Mouse (Mus musculus): ENCODE data around the gene Myo1d. TPM values are rescaled to one million over a fixed set of nuclear protein-coding genes. Genes with fewer than 3 reads are reported as not detected.

The Myo1d gene
- polyA plus RNA-seq, 1 experiment from 2014 or later, result 9.3 TPM

DNA sequence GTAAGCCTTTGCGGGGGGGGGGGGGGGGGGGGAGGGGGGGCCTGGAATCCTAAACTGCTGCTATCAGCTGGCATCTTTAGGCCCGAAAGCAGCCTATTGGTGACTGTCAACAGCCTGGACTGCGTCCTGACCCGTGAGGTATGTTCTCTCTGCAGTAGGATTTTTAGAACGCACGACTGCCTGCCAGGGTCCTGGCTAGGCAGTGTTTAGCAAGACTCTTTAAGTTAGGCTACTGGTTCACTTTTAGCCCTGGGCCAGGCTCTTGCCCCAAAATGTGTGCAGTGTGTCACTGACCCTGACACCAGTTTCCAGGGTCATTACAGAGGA lies 29.8 kb upstream of the Myo1d start:
- no peak for ATAC-seq (replicated peaks; ENCODE audit: low FRiP score)
- Histone ChIP-seq H3K36me3 (ENCODE audit: control insufficient read depth, insufficient read depth, low read length) (no peaks in the 10 kb centered on the region), H3K9ac (ENCODE audit: low read depth, low read length) (peak overlapping the region; percentile 70), H3K4me1 (replicated peaks; ENCODE audit: control insufficient read depth, insufficient read depth, low read length) (peaks cover 11% of the 10 kb centered on the region), H3K27me3 (replicated peaks; ENCODE audit: control insufficient read depth, insufficient read depth, low read length) (peaks cover 37% of the 10 kb centered on the region), H3K4me3 (ENCODE audit: low read depth, low read length) (peak overlapping the region; percentile 61), H3K27ac (ENCODE audit: low read depth, low read length) (peak overlapping the region; percentile 65; the same call in 1 of the 2 replicates), H3K9me3 (ENCODE audit: control insufficient read depth, low read length) (no peaks in the 10 kb centered on the region), H3K4me2 (peak overlapping the region; percentile 72)
- 39% methylated on average over 6 of the region's 6 CpGs for WGBS
- no peak for DNase-seq (ENCODE audit: low spot score)

DNA sequence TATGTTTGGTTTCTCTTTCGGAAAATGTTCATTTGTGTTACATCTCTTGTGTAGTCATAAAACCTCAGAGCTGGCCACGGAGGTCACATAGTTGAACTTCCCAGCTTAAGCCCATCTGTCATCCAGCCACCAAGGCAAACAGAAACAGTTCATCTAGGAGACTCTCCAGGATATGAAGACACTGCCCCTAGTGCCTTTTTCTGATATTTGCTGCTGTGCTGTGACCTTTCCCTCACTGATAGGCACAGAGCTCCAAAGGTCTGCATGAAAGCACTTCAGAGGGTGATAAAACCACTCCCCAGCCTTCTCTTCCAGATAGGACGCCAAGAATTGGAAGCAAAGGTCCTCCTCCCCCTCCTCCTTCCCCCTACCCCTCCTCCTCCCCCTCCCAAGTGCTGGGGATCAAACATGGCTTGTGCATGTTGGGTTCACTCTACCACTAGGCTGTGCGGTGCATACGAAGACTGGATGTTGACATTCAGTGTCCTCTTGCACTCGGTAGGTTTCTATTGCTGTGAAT lies 28.8 kb upstream of the Myo1d start:
- Histone ChIP-seq H3K36me3 (ENCODE audit: control insufficient read depth, insufficient read depth, low read length) (no peaks in the 10 kb centered on the region), H3K27ac (ENCODE audit: low read depth, low read length) (0 out of 2 replicates have a peak overlapping the region, but pooled peaks have one; percentile 15), H3K9ac (ENCODE audit: low read depth, low read length) (no peak overlapping the region), H3K9me3 (ENCODE audit: control insufficient read depth, low read length) (no peaks in the 10 kb centered on the region), H3K4me2 (no peak overlapping the region), H3K4me1 (replicated peaks; ENCODE audit: control insufficient read depth, insufficient read depth, low read length) (peaks cover 11% of the 10 kb centered on the region), H3K27me3 (replicated peaks; ENCODE audit: control insufficient read depth, insufficient read depth, low read length) (peaks cover 37% of the 10 kb centered on the region), H3K4me3 (ENCODE audit: low read depth, low read length) (no peak overlapping the region)
- ATAC-seq (replicated peaks; ENCODE audit: low FRiP score), result peak; percentile 63
- no peak for DNase-seq (ENCODE audit: low spot score)
- 56% methylated on average over 6 of the region's 6 CpGs for WGBS

DNA sequence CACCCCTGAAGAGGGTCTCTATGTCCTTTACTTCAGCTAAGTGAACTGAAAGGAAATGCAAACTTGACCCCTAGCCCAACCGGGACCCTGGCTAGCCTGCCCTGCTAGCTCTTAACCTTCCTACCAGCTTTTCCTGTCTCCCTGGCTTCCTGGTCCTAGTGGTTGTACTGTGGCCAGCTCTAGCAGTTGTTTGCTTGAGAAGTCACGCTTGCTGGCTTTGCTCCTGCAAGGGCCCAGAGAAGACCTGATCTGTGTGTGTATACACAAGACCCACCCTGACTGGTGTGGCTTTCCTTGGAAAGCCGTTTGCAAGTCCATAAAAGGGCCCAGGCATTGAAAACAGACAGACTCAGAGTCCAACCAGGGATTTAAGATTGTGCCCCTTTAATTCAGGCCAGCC lies 22.9 kb upstream of the Myo1d start:
- Histone ChIP-seq H3K36me3 (ENCODE audit: control insufficient read depth, insufficient read depth, low read length) (no peaks in the 10 kb centered on the region), H3K9me3 (ENCODE audit: control insufficient read depth, low read length) (no peaks in the 10 kb centered on the region), H3K4me2 (no peak overlapping the region), H3K27me3 (replicated peaks; ENCODE audit: control insufficient read depth, insufficient read depth, low read length) (peaks cover 6% of the 10 kb centered on the region; the same call in 1 of the 2 replicates), H3K4me3 (ENCODE audit: low read depth, low read length) (no peak overlapping the region), H3K9ac (ENCODE audit: low read depth, low read length) (no peak overlapping the region), H3K4me1 (replicated peaks; ENCODE audit: control insufficient read depth, insufficient read depth, low read length) (no peaks in the 10 kb centered on the region), H3K27ac (ENCODE audit: low read depth, low read length) (no peak overlapping the region)
- ATAC-seq (replicated peaks; ENCODE audit: low FRiP score) (no peak), DNase-seq (ENCODE audit: low spot score) (no peak)
- WGBS, result 42% methylated on average over 3 of the region's 3 CpGs

DNA sequence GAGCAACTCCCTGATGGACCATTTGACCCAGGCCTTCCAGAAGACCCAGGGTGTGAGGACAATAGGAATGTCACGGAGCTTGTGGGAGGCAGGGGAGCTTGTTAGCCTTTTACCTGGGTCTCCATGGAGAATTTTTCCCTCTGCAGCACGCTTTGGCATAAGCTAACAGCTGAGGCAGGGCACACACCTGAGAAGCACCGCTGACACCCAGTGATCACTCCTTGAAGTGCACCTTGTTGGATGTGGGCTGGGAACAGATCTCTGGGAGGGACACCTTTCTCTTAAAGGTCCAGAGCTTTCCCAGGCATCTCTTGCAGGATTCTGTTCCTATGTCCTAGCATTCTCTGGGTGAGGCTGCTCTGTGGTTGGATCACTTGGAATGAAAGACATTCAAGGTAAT lies 20.2 kb upstream of the Myo1d start:
- H3K27me3 ChIP-seq (replicated peaks; ENCODE audit: control insufficient read depth, insufficient read depth, low read length), result no peaks in the 10 kb centered on the region
- DNase-seq (ENCODE audit: low spot score), result no peak
- no peak overlapping the region for H3K9ac ChIP-seq (ENCODE audit: low read depth, low read length)
- H3K4me3 ChIP-seq (ENCODE audit: low read depth, low read length), result no peak overlapping the region
- H3K4me2 ChIP-seq, result no peak overlapping the region
- no peaks in the 10 kb centered on the region for H3K4me1 ChIP-seq (replicated peaks; ENCODE audit: control insufficient read depth, insufficient read depth, low read length)
- H3K36me3 ChIP-seq (ENCODE audit: control insufficient read depth, insufficient read depth, low read length), result no peaks in the 10 kb centered on the region
- H3K9me3 ChIP-seq (ENCODE audit: control insufficient read depth, low read length), result no peaks in the 10 kb centered on the region
- no peak overlapping the region for H3K27ac ChIP-seq (ENCODE audit: low read depth, low read length)
- ATAC-seq (replicated peaks; ENCODE audit: low FRiP score), result no peak
- 27% methylated on average over 3 of the region's 3 CpGs for WGBS

DNA sequence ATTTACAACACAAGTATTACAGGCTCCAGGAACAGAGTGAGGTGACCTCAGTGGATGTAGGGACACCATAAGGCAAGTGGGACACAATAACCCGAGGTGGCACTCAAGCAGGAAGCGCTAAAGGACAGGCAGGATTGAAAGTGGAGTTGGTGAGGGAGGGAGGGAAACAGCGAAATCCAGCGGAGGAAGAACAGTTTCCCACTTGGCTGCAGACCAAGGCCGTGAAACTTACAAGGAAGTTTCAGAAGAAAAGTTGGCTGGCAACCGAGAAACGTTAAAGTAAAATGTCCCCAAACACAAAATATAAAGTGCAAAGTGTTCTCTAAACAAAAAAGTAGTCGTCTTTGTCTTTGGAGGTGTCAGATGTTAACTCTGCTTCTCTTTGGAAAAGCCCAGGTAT lies 15.6 kb upstream of the Myo1d start:
- H3K27ac ChIP-seq (ENCODE audit: low read depth, low read length), result no peak overlapping the region
- H3K9ac ChIP-seq (ENCODE audit: low read depth, low read length), result no peak overlapping the region
- DNase-seq (ENCODE audit: low spot score) (no peak), ATAC-seq (replicated peaks; ENCODE audit: low FRiP score) (no peak)
- no peaks in the 10 kb centered on the region for H3K27me3 ChIP-seq (replicated peaks; ENCODE audit: control insufficient read depth, insufficient read depth, low read length)
- H3K36me3 ChIP-seq (ENCODE audit: control insufficient read depth, insufficient read depth, low read length), result no peaks in the 10 kb centered on the region
- 65% methylated on average over 8 of the region's 8 CpGs for WGBS
- H3K4me3 ChIP-seq (ENCODE audit: low read depth, low read length), result no peak overlapping the region
- H3K4me1 ChIP-seq (replicated peaks; ENCODE audit: control insufficient read depth, insufficient read depth, low read length), result peaks cover under 1% of the 10 kb centered on the region; the same call in 1 of the 2 replicates
- no peaks in the 10 kb centered on the region for H3K9me3 ChIP-seq (ENCODE audit: control insufficient read depth, low read length)
- H3K4me2 ChIP-seq, result no peak overlapping the region

DNA sequence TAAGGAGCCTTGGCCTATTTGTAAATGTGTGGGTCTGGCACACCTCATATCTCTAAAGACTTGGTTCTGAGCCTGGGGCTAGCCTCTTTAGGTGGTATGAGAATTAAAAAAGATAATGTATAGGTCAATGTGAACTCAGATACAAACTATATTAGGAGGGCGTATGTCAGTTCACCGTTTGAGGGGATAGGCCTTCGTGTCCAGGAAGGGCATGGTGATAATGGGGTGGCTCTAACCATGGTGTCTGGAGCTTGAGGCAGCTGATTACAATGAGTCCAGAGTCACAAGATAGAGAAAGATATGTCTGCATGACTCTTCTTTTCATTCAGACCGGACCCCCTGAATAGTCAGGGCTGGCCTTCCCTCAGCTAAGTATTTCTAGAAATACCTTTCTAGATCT lies 14.5 kb upstream of the Myo1d start:
- H3K4me2 ChIP-seq, result no peak overlapping the region
- H3K4me1 ChIP-seq (replicated peaks; ENCODE audit: control insufficient read depth, insufficient read depth, low read length), result peaks cover 10% of the 10 kb centered on the region
- H3K36me3 ChIP-seq (ENCODE audit: control insufficient read depth, insufficient read depth, low read length), result no peaks in the 10 kb centered on the region
- H3K9me3 ChIP-seq (ENCODE audit: control insufficient read depth, low read length), result no peaks in the 10 kb centered on the region
- ATAC-seq (replicated peaks; ENCODE audit: low FRiP score) (peak; percentile 23; the same call in 1 of the 2 replicates), DNase-seq (ENCODE audit: low spot score) (no peak)
- no peak overlapping the region for H3K9ac ChIP-seq (ENCODE audit: low read depth, low read length)
- WGBS, result 66% methylated on average over 4 of the region's 4 CpGs
- no peaks in the 10 kb centered on the region for H3K27me3 ChIP-seq (replicated peaks; ENCODE audit: control insufficient read depth, insufficient read depth, low read length)
- H3K4me3 ChIP-seq (ENCODE audit: low read depth, low read length), result no peak overlapping the region
- H3K27ac ChIP-seq (ENCODE audit: low read depth, low read length), result no peak overlapping the region

GRCm38 (mm10) chr11:80793386-80793785 lies 13.6 kb upstream of the Myo1d start:
- WGBS, result 82% methylated on average over 4 of the region's 4 CpGs
- ATAC-seq (replicated peaks; ENCODE audit: low FRiP score) (no peak), DNase-seq (ENCODE audit: low spot score) (no peak)
- H3K4me2 ChIP-seq, result no peak overlapping the region
- no peak overlapping the region for H3K27ac ChIP-seq (ENCODE audit: low read depth, low read length)
- peaks cover 10% of the 10 kb centered on the region for H3K4me1 ChIP-seq (replicated peaks; ENCODE audit: control insufficient read depth, insufficient read depth, low read length)
- no peaks in the 10 kb centered on the region for H3K36me3 ChIP-seq (ENCODE audit: control insufficient read depth, insufficient read depth, low read length)
- no peak overlapping the region for H3K9ac ChIP-seq (ENCODE audit: low read depth, low read length)
- no peaks in the 10 kb centered on the region for H3K27me3 ChIP-seq (replicated peaks; ENCODE audit: control insufficient read depth, insufficient read depth, low read length)
- no peaks in the 10 kb centered on the region for H3K9me3 ChIP-seq (ENCODE audit: control insufficient read depth, low read length)
- no peak overlapping the region for H3K4me3 ChIP-seq (ENCODE audit: low read depth, low read length)

DNA sequence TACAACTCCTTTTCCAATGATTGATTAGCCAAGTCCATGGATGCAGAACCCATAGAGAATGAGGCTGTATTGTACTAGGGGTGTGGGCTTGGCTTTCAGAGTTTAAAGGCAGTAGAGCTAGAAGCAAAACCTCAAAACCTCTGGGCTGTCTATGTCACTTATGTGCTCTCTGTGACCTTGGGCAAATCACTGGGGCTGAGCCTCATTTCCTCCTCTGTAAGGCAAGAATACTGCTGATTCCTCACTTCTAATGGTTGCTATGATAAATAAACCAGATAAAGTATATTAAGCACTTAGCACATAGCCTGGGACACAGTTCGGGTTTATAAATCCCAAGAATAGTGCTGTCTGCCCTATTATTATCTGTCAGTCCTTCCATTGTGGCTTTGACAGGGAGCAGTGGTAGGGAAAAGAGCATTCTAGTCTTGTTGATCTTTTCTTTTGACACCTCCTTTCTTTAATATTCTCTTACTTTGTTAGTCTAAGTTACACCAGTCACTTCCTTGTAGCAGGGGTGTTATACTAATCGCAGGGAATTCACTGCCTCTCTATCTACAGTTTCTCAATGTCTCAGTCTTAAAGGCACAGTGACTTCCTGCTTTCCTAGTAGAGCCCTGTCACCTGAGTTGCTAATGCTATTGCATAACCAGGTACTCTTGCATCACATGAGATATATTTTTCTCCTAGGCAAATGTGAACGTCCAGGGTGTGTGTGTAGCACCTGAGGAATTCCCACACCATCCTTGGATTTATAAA lies 12.0 kb upstream of the Myo1d start:
- no peaks in the 10 kb centered on the region for H3K27me3 ChIP-seq (replicated peaks; ENCODE audit: control insufficient read depth, insufficient read depth, low read length)
- 44% methylated on average over 3 of the region's 3 CpGs for WGBS
- DNase-seq (ENCODE audit: low spot score), result no peak
- H3K27ac ChIP-seq (ENCODE audit: low read depth, low read length), result no peak overlapping the region
- no peak overlapping the region for H3K9ac ChIP-seq (ENCODE audit: low read depth, low read length)
- no peaks in the 10 kb centered on the region for H3K9me3 ChIP-seq (ENCODE audit: control insufficient read depth, low read length)
- no peak overlapping the region for H3K4me3 ChIP-seq (ENCODE audit: low read depth, low read length)
- no peaks in the 10 kb centered on the region for H3K36me3 ChIP-seq (ENCODE audit: control insufficient read depth, insufficient read depth, low read length)
- H3K4me1 ChIP-seq (replicated peaks; ENCODE audit: control insufficient read depth, insufficient read depth, low read length), result peaks cover 10% of the 10 kb centered on the region
- no peak overlapping the region for H3K4me2 ChIP-seq
- ATAC-seq (replicated peaks; ENCODE audit: low FRiP score), result no peak

GRCm38 (mm10) chr11:80790413-80790812 lies 10.6 kb upstream of the Myo1d start:
- DNase-seq (ENCODE audit: low spot score) (no peak), ATAC-seq (replicated peaks; ENCODE audit: low FRiP score) (peak; percentile 79)
- Histone ChIP-seq H3K9ac (ENCODE audit: low read depth, low read length) (0 out of 2 replicates have a peak overlapping the region, but pooled peaks have one; percentile 18), H3K4me3 (ENCODE audit: low read depth, low read length) (no peak overlapping the region), H3K27ac (ENCODE audit: low read depth, low read length) (no peak overlapping the region), H3K4me2 (no peak overlapping the region), H3K9me3 (ENCODE audit: control insufficient read depth, low read length) (no peaks in the 10 kb centered on the region), H3K4me1 (replicated peaks; ENCODE audit: control insufficient read depth, insufficient read depth, low read length) (peaks cover 15% of the 10 kb centered on the region), H3K36me3 (ENCODE audit: control insufficient read depth, insufficient read depth, low read length) (no peaks in the 10 kb centered on the region), H3K27me3 (replicated peaks; ENCODE audit: control insufficient read depth, insufficient read depth, low read length) (no peaks in the 10 kb centered on the region)
- 56% methylated on average over 3 of the region's 3 CpGs for WGBS

Measured in liver, embryonic 11.5 days (tissue).